Mouse (Mus musculus): Measurements from ENCODE around the gene Eef1akmt1.

DNA sequence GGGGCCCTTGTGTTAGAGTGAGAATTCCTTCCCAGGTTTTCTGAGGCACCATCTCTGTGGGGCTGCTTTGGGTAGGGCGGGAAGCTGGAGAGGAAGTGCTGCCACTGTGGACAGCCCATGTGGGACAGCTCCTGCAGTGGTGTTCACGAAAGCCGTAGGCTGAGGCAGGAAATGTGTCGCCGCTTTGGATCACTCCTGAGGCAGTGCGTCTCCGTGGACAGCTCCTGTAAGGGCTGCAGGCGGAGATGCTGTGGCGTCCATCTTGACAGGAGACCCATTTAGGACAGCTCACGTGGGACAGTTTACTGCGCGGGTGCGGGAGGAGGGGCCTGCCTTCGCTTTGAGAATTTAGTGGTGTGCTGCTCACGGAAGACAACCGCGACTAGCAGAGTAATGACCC lies 25.9 kb downstream of the Eef1akmt1 start:
- no peak for TF ChIP-seq GATA1 (IDR thresholded peaks at IDR 0.05; ENCODE audit: low read length)
- no peak for TF ChIP-seq TAL1 (IDR thresholded peaks at IDR 0.05; ENCODE audit: low read length)
